Mouse (Mus musculus): Measurements from ENCODE around the gene Opcml. TPM values are rescaled to one million over a fixed set of nuclear protein-coding genes. Genes with fewer than 3 reads are reported as not detected.

Opcml gene
- polyA plus RNA-seq, 1 experiment: 88.3 TPM

DNA sequence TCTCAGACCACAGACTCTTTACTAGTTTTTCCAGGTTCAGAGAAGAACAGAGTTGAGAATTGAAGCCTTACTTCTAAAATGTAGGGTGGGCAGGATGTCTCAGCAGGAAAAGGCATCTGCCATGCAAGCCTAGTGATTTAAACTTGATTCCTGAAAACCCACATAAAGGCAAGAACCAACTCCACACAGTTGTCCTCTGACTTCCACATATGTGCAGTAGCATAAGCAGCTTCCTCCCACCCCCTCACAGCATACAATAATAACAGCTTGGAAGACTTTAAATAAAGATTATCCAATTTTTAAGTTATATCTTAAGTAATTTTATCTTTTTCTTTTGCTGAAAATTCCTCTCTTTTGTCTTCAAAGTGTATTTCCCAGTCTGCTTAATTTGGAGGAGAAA, 1150.3 kb downstream of the Opcml start:
- H3K27ac ChIP-seq (ENCODE audit: insufficient read depth, low read length): no peak overlapping the region
- no peaks in the 10 kb centered on the region; the same call in 1 of the 2 replicates for H3K4me1 ChIP-seq (ENCODE audit: control insufficient read depth, insufficient read depth, low read length)
- no peak for TF ChIP-seq POLR2A (IDR thresholded peaks at IDR 0.05; ENCODE audit: extremely low read depth, insufficient read depth, low read length)
- TF ChIP-seq CTCF (IDR thresholded peaks at IDR 0.05; ENCODE audit: extremely low read depth, insufficient read depth, low read length): no peak
- no peak overlapping the region for H3K4me3 ChIP-seq (ENCODE audit: insufficient read depth, low read length)

DNA sequence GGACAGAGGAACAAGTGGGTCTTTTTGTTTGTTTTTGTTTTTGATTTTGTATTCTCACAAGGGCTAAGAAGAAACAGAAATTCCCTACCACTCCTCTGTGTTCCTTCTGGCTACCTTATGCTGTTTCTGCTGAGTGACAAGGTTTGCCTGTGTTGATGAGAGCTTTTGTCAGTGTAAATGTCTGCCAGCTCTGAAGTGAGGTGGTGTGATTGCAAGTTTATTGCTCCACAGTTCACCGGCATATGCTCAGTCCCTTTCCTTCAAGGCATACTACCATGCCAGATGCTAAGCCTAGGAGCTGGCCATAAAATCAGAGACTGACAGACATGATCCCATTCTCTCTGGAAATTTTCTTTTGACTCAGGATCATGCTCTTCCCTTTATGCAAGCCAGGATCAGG, 1178.9 kb downstream of the Opcml start:
- TF ChIP-seq POLR2A (IDR thresholded peaks at IDR 0.05; ENCODE audit: extremely low read depth, insufficient read depth, low read length) (no peak), CTCF (IDR thresholded peaks at IDR 0.05; ENCODE audit: extremely low read depth, insufficient read depth, low read length) (no peak)
- H3K27ac ChIP-seq (ENCODE audit: insufficient read depth, low read length): no peak overlapping the region

More for the DNA sequence above, 1178.9 kb downstream of the Opcml start:
- H3K4me1 ChIP-seq (ENCODE audit: control insufficient read depth, insufficient read depth, low read length): no peaks in the 10 kb centered on the region
- H3K4me3 ChIP-seq (ENCODE audit: insufficient read depth, low read length): no peak overlapping the region

All from cortical plate, adult 2 months (tissue).